Mouse (Mus musculus) heart, embryonic 13.5 days (tissue): ENCODE data around the gene 2310034G01Rik. TPM values are rescaled to one million over a fixed set of nuclear protein-coding genes. Genes with fewer than 3 reads are reported as not detected.

Experiments used
- ATAC-seq: fragments of 200-750 bp; cut with Nextera tagmentation; 2 replicates; pipeline ENCODE4 v1.8.0; 2017; ENCODE audit warnings: moderate TSS enrichment; ENCODE audit not compliant: insufficient number of reproducible peaks, low FRiP score, low TSS enrichment; ENCODE audit errors: extremely low read depth
- H3K27ac ChIP-seq: fragments of 300-500 bp; sonication (generic); replicated peaks from 2 replicates; pipeline ENCODE4 v1.5.1; 2015; ENCODE audit warnings: moderate library complexity, mild to moderate bottlenecking, inconsistent platforms
- H3K27me3 ChIP-seq: fragments of 300-500 bp; sonication (generic); replicated peaks from 2 replicates; pipeline ENCODE4 v1.6.1; 2015; ENCODE audit warnings: mild to moderate bottlenecking, inconsistent platforms
- H3K36me3 ChIP-seq: fragments of 300-500 bp; sonication (generic); 2 replicates; pipeline ENCODE4 v1.6.1; 2015; ENCODE audit warnings: mild to moderate bottlenecking, inconsistent platforms
- H3K4me1 ChIP-seq: fragments of 300-500 bp; sonication (generic); 2 replicates; pipeline ENCODE4 v1.6.1; 2015; ENCODE audit warnings: inconsistent platforms
- H3K4me2 ChIP-seq: fragments of 300-500 bp; sonication (generic); 2 replicates; pipeline ENCODE4 v1.6.1; 2015; ENCODE audit warnings: inconsistent platforms, mild to moderate bottlenecking, moderate library complexity
- H3K4me3 ChIP-seq: fragments of 300-500 bp; sonication (generic); 2 replicates; pipeline ENCODE4 v1.5.1; 2015; ENCODE audit warnings: moderate library complexity, mild to moderate bottlenecking, inconsistent platforms
- H3K9ac ChIP-seq: fragments of 300-500 bp; sonication (generic); 2 replicates; pipeline ENCODE4 v1.6.1; 2015; ENCODE audit warnings: inconsistent platforms, mild to moderate bottlenecking, moderate library complexity
- H3K9me3 ChIP-seq: fragments of 300-500 bp; sonication (generic); 2 replicates; pipeline ENCODE4 v1.6.1; 2016; ENCODE audit warnings: inconsistent platforms
- WGBS: fragments of 180-500 bp; shearing (Covaris S2); methylation state at CpG from one replicate; pipeline ENCODE4 v1.1.7; 2015; ENCODE audit warnings: mixed read lengths; 5-methylcytosine and 5-hydroxymethylcytosine counted together
- microRNA counts: library from miRNA; unstranded; fragments of <30 nt; microRNA quantifications from one replicate; lab custom pipeline; 2016
- microRNA-seq: library from miRNA; unstranded; fragments of <30 nt; microRNA quantifications from one replicate; pipeline ENCODE4, GENCODE M21; 2016
- polyA plus RNA-seq: library from polyadenylated mRNA; unstranded; fragments of >200 nt; fragmentation: Nextera tagmentation; extraction: Ambion mirVana; gene quantifications from 2 replicates; pipeline ENCODE4 v1.2.1, GENCODE M21; 2015

2310034G01Rik gene
- polyA plus RNA-seq, 1 experiment from 2014 or later, result 0.76 TPM

DNA sequence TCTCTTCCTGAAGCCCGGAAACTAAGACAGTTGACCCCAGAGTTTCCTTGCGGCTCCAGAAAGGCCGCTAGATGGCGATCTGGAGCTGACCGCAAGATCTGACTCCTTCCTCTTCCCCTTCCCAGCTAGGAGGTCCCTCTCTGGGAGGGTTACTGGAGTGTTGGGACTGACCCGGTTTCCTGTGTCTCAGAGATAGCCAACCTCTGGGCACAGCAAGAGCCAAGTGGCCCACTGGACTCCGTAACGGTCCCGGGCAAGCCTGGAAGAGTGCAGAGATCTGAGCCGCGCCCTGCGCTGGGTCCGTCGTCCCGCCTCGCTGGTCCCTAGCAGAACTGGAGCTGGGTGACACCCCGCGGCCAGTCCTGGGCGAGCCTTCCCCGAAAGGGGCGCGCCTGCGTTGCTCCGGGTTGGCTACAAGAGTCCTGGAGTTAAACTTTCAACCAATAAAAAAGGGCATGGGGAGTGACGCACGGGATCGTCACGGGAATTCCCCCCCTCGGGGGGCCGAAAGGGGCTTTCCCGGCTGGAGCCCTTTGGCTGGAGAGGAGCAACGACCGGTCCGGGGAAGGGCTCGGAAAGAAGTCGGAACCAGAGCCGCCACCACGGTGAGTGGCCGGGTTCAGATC, 45.8 kb downstream of the 2310034G01Rik start, which contains the start of gene Nfkb2:
Gene Nfkb2, plus strand, starts transcription at position 105 of the 626 bp plus-strand sequence.
- under 1% methylated on average over 39 of the region's 39 CpGs for WGBS

GRCm38 (mm10) chr19:46303251-46304215, 46.6 kb downstream of the 2310034G01Rik start:
- no peaks in the 10 kb centered on the region for H3K9me3 ChIP-seq
- WGBS, result 50% methylated on average over 18 of the region's 18 CpGs
- peak overlapping the region; percentile 100 for H3K4me2 ChIP-seq
- peaks cover 12% of the 10 kb centered on the region for H3K36me3 ChIP-seq
- ATAC-seq, result no peak
- peak overlapping the region; percentile 81 for H3K4me3 ChIP-seq
- peaks cover 19% of the 10 kb centered on the region for H3K27me3 ChIP-seq
- H3K9ac ChIP-seq, result peak overlapping the region; percentile 87; the same call in 1 of the 2 replicates
- peak overlapping the region; percentile 81; the same call in 1 of the 2 replicates for H3K27ac ChIP-seq
- H3K4me1 ChIP-seq, result peaks cover 27% of the 10 kb centered on the region

More for the DNA sequence above, 45.8 kb downstream of the 2310034G01Rik start, which contains the start of gene Nfkb2:
- Histone ChIP-seq H3K27ac (peak within 1 kb of the TSS; percentile 81), H3K4me1 (peaks cover 31% of the 10 kb centered on the region), H3K36me3 (peaks cover 12% of the 10 kb centered on the region), H3K4me2 (peak within 1 kb of the TSS; percentile 100), H3K9me3 (no peaks in the 10 kb centered on the region), H3K27me3 (peaks cover 22% of the 10 kb centered on the region), H3K9ac (peak within 1 kb of the TSS; percentile 87), H3K4me3 (peak within 1 kb of the TSS; percentile 81)
- peak; percentile 81 for ATAC-seq

DNA sequence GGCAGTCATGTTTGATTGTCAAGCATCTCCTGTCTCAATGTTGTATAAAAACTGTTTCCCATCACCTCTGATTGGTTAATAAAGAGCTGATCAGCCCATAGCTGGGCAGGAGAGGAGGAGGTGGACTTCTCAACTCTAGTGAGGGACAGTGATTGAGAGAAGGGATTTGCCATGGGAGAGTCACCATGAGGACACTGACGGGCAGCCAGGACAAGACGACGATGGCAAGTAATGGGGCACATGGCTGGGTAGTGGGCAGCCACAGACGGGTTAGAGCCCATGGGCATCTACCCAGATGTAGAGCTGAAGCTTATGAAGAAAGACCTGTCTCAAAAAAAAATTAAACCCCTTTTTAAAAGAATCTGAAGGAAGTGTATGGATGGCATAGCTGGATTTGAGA, 47.6 kb downstream of the 2310034G01Rik start:
- Histone ChIP-seq H3K4me3 (no peak overlapping the region), H3K9me3 (no peaks in the 10 kb centered on the region), H3K9ac (no peak overlapping the region), H3K4me2 (no peak overlapping the region), H3K27me3 (peaks cover 15% of the 10 kb centered on the region), H3K4me1 (peaks cover 24% of the 10 kb centered on the region), H3K27ac (no peak overlapping the region), H3K36me3 (peaks cover 3% of the 10 kb centered on the region; the same call in 1 of the 2 replicates)
- WGBS, result 88% methylated on average over 4 of the region's 4 CpGs
- ATAC-seq, result no peak

GRCm38 (mm10) chr19:46300294-46301045, 49.6 kb downstream of the 2310034G01Rik start:
- Histone ChIP-seq H3K9me3 (no peaks in the 10 kb centered on the region), H3K9ac (no peak overlapping the region), H3K4me1 (peaks cover 15% of the 10 kb centered on the region), H3K36me3 (no peaks in the 10 kb centered on the region), H3K27me3 (peaks cover 11% of the 10 kb centered on the region), H3K4me2 (no peak overlapping the region), H3K27ac (no peak overlapping the region), H3K4me3 (no peak overlapping the region)
- ATAC-seq, result no peak
- 36% methylated on average over 8 of the region's 8 CpGs for WGBS

MicroRNA genes within 50 kb of the gene (microRNA counts, 519-probe panel; counts per million panel counts)
- microRNA mmu-miR-146b (lab: Ali Mortazavi, UCI), result 209 counts per million, percentile 61 among the panel's probes with 10 or more counts

Small RNAs within 50 kb of the gene (microRNA-seq; reads per million reads assigned to microRNA genes)
- not detected for gene Mir146b

Other genes starting within 250 kb of the 2310034G01Rik start
- not detected in 2 replicates for gene Elovl3, start 218.4 kb downstream of the 2310034G01Rik start, polyA plus RNA-seq
- gene Pitx3, start 202.0 kb downstream of the 2310034G01Rik start, polyA plus RNA-seq, result 0.66 and 0.74 TPM in 2 replicates
- gene Gbf1, start 197.8 kb downstream of the 2310034G01Rik start, polyA plus RNA-seq, result 41.1 and 43.1 TPM in 2 replicates
- gene Nfkb2, start 46.0 kb downstream of the 2310034G01Rik start, polyA plus RNA-seq, result 6.3 and 7.2 TPM in 2 replicates
- gene Psd, start 23.1 kb downstream of the 2310034G01Rik start, polyA plus RNA-seq, result 4.3 and 5.6 TPM in 2 replicates
- 9.5 and 10.2 TPM in 2 replicates for gene Fbxl15, start 22.1 kb downstream of the 2310034G01Rik start, polyA plus RNA-seq
- gene Cuedc2, start 11.6 kb downstream of the 2310034G01Rik start, polyA plus RNA-seq, result 114 and 131 TPM in 2 replicates
- 4.5 and 5.2 TPM in 2 replicates for gene Mfsd13a, start 9.2 kb downstream of the 2310034G01Rik start, polyA plus RNA-seq
- gene Actr1a, start 45.4 kb upstream of the 2310034G01Rik start, polyA plus RNA-seq, result 108 and 111 TPM in 2 replicates
- 18.4 and 19.3 TPM in 2 replicates for gene Sufu, start 46.6 kb upstream of the 2310034G01Rik start, polyA plus RNA-seq
- 13.2 and 13.9 TPM in 2 replicates for gene Trim8, start 151.4 kb upstream of the 2310034G01Rik start, polyA plus RNA-seq
- gene Arl3, start 222.9 kb upstream of the 2310034G01Rik start, polyA plus RNA-seq, result 82.1 and 97.1 TPM in 2 replicates
- gene Sfxn2, start 223.1 kb upstream of the 2310034G01Rik start, polyA plus RNA-seq, result 8.1 and 9.1 TPM in 2 replicates
- gene Wbp1l, start 248.8 kb upstream of the 2310034G01Rik start, polyA plus RNA-seq, result 41.6 and 42.0 TPM in 2 replicates